Mouse (Mus musculus): ENCODE measurements at regions not wholly inside any gene's neighbourhood (a gene's known extent, or its start where the extent isn't known, plus 50 kb on each side); places are given as distances from the start of the nearest gene placed in this dataset.

DNA sequence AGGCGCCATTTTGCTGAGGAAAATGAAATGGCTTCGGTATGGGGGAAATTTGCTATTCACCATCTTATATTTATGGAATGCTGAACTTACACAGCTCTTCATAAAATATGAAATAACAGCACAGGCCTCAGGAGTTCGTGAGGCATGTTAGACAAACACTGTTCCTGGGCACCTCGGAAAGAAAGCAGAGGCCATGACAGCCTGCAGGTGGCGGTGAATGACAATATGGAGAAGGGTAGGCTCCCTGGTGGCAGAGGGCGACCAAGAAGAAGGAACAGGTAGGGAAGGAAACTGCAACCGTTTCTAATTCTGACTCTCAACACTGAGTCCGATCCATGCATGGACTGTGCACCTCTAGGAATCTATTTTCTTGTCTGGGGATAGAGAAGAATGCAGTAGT lies 553.6 kb upstream of the Tmpo start:
- ATAC-seq (replicated peaks; ENCODE audit: low read depth, poor library complexity, severe bottlenecking), result no peak

DNA sequence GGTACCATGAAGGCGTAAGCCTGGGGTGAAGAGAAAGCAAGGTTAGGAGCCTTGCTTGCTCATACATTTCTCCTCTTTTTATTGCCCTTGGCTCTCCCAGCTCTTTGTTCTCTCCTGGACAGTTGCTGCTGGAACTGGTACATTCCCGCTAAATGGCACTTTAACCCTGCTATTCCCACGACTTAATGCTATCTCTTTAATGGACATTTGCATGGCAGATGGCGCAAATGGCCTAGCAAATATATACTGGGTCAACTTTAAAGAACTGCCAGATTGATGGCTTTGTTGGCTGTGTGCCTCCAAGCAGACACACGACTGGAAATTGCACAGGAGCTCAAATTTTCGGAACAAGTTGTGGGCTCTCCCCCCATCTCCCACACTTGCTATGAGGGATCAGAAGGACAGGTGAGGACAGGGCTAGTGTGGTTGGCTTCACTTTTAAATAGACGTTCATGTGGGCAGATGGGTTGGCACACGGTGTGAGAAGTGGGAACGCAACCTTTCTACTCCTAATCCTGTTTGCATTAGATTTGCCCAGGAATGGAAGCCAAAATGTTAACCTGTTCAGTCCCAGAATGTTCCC lies 551.0 kb upstream of the Tmpo start:
- no peak for ATAC-seq (replicated peaks; ENCODE audit: low read depth, poor library complexity, severe bottlenecking)

- no peak for ATAC-seq (replicated peaks; ENCODE audit: low read depth, poor library complexity, severe bottlenecking)
These were observed 548.9 kb upstream of the Tmpo start for GRCm38 (mm10) chr10:91730062-91730461.

GRCm38 (mm10) chr10:91719561-91720371 lies 538.7 kb upstream of the Tmpo start:
- no peak for ATAC-seq (replicated peaks; ENCODE audit: low read depth, poor library complexity, severe bottlenecking)

GRCm38 (mm10) chr10:91716604-91717003 lies 535.5 kb upstream of the Tmpo start:
- ATAC-seq (replicated peaks; ENCODE audit: low read depth, poor library complexity, severe bottlenecking), result no peak

GRCm38 (mm10) chr10:91714648-91715047 lies 533.5 kb upstream of the Tmpo start:
- no peak for ATAC-seq (replicated peaks; ENCODE audit: low read depth, poor library complexity, severe bottlenecking)

DNA sequence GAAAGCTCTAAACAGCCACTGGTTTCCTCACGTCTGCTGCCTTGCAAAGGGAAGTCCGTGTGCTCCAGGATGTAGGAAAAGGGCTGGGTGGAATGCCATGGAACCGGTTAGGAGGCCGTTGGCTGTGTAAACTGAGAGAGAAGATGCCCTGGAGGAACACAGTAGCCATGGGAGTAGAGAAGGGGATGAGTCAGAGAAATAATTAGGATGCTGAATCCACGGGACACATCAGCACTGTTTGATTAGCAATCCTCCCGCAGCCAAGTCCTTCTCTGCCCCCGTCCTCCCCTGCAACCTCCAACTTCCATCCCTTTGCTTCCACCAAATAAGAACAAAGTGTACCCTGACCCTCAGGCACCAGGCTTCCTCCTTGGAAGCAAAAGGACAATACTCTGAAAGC lies 532.4 kb upstream of the Tmpo start:
- no peak for ATAC-seq (replicated peaks; ENCODE audit: low read depth, poor library complexity, severe bottlenecking)

GRCm38 (mm10) chr10:91706816-91707215 lies 525.7 kb upstream of the Tmpo start:
- no peak for ATAC-seq (replicated peaks; ENCODE audit: low read depth, poor library complexity, severe bottlenecking)

DNA sequence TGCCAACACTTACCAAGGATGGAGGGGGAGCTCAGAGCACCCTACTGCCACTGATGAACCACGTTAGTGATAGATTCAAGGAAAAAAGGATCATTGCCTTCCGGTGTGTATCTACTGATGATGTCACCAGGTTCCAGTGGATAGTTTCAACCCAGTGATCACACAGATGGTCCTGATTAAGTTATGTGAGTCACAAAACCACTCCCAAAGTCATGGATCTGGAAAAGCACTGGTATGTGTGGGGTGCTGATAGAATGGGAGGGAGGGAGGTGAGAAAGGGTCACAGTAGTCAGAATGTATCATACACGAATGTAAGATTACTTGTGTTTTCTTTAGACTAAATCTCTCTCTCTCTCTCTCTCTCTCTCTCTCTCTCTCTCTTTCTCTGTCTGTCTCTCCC lies 523.6 kb upstream of the Tmpo start:
- no peak for ATAC-seq (replicated peaks; ENCODE audit: low read depth, poor library complexity, severe bottlenecking)

DNA sequence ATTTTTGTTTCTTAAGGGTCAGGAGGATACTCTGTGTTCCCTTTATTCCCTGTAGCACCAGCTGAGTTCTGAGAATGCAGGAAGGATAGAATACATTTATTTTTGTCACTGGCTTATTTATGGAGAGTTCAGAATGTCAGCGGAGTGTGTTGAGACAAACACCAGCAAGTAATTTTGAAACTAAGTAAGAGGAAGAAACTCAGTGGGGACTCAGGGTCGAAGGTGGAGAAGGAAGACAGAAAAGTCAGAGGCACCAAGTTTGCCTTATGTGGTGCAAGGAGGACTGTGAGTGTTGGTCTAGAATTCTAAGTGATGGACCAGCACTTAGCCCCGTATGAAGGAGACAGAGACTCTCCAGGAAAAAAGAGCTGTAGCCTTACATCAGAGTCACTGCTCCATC lies 520.7 kb upstream of the Tmpo start:
- ATAC-seq (replicated peaks; ENCODE audit: low read depth, poor library complexity, severe bottlenecking), result no peak

- ATAC-seq (replicated peaks; ENCODE audit: low read depth, poor library complexity, severe bottlenecking), result no peak
These were observed 505.0 kb upstream of the Tmpo start for GRCm38 (mm10) chr10:91686082-91686618.

- no peak for ATAC-seq (replicated peaks; ENCODE audit: low read depth, poor library complexity, severe bottlenecking)
These were observed 504.3 kb upstream of the Tmpo start for GRCm38 (mm10) chr10:91685164-91686027.

DNA sequence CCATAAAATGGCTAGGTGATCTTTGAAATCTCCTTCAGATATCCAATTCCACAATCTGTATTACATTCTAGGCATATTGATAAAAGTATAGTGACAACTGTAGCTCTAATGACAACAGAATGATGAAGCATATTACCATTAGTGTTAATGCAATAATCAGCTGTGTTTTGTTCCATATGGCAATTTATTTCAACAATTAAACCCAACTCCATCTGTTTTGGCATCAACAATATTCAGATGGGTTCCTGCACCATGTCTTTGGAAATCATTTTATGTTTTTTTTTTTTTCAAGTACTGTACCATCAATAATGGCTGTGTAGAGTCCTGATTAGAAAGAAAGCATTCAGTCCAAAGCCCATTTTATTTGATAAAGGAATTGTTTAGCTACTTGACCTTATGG lies 498.5 kb upstream of the Tmpo start:
- no peak for ATAC-seq (replicated peaks; ENCODE audit: low read depth, poor library complexity, severe bottlenecking)

- ATAC-seq (replicated peaks; ENCODE audit: low read depth, poor library complexity, severe bottlenecking), result no peak
These were observed 456.8 kb upstream of the Tmpo start for GRCm38 (mm10) chr10:91637911-91638310.

DNA sequence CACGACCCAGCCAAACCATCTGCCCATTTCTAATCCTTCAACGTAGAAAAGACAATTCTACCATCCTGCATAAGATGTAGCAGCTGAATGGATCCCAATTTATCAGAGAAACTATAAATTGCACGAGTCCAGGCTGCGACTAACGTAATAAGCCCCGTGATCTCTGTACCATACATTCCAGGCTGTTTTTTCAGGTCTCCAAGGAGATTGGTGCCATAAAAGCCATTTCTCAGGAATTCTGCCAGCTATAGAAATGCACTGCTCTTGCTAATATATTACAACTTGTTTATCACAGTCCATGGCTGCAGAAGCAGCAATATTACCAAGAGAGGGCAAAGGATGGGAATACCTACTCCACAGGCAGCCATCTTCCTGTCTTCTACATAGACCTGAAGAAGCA lies 447.6 kb upstream of the Tmpo start:
- ATAC-seq (replicated peaks; ENCODE audit: low read depth, poor library complexity, severe bottlenecking), result no peak

DNA sequence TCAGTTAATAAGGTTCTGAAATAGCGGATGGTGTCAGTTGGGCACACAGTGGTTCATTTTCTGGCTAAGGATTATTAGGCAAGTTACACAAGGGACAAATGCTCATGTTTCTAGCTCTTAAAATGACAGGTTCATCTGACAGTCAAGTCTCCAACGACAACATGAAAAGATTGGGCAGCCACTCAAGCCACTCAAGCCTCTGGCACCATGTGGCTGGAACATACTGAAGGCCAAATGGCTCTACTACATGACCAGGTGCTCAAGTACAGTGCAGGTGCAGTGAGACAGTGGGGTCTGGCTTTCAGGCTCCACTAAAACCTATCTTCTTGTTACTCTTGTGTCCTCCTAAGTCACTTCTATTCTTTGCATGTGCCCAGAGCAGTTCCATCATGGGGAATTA lies 441.2 kb upstream of the Tmpo start:
- no peak for ATAC-seq (replicated peaks; ENCODE audit: low read depth, poor library complexity, severe bottlenecking)

DNA sequence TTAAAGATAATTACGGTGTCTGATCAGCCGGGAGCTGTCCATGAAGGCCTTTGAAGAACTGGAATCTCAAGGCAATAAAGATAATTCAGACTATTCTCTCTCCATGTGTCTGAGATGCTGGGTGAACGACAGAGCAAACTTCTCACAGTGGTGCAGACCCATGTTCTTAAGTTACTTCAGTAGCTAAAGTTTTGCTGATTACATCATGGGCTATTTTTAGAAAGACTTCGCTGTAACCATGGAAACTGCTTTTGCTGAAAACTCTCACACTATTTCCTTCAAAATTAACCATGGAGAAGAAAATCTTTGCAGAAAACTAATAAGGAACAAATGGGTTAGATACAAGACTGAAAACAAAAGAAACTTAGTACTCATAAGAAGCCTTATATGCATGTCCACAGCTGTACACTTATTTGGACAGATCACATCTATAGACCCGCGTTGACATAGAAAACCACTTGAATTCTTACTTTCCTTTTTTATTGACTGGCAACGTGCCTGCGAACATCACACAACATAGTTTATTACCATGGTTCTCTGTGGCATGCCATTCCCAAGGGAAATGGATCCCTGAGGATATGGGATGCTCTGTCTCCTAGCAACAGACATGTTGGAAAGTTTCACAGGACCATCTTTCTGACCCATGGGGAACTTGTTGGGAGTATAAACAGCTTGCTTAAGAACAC lies 432.8 kb upstream of the Tmpo start:
- ATAC-seq (replicated peaks; ENCODE audit: low read depth, poor library complexity, severe bottlenecking), result no peak

- ATAC-seq (replicated peaks; ENCODE audit: low read depth, poor library complexity, severe bottlenecking), result no peak
These were observed 430.9 kb upstream of the Tmpo start for GRCm38 (mm10) chr10:91612052-91612451.

GRCm38 (mm10) chr10:91594891-91595290 lies 413.8 kb upstream of the Tmpo start:
- no peak for ATAC-seq (replicated peaks; ENCODE audit: low read depth, poor library complexity, severe bottlenecking)

GRCm38 (mm10) chr10:91593378-91593777 lies 412.3 kb upstream of the Tmpo start:
- ATAC-seq (replicated peaks; ENCODE audit: low read depth, poor library complexity, severe bottlenecking), result no peak
